In genomic region chr13:43556913-43557542, GRCm38 (mm10) we compare ENCODE assay signal across 24 mouse cellular contexts. TPM values are rescaled to one million over a fixed set of nuclear protein-coding genes. Genes with fewer than 3 reads are reported as not detected.
A peak's percentile ranks its signal among the peaks of the same experiment; 100 is the strongest.
DNase-seq lines count a peak whose midpoint lies in the region; ATAC-seq and TF ChIP-seq lines count a peak whose summit lies in the region.
"Had no signal": no experiment of that assay in that cellular context is flagged by ENCODE, and none has a peak within 500 bp of the region (broad histone marks: within the 10 kb centered on the region; RNA-seq: fewer than 3 reads in every experiment).

No protein-coding gene starts in this region.

- peaks cover 8% of the 10 kb centered on the region; the same call in 1 of the 2 replicates for H3K36me3 ChIP-seq in lung, postnatal 0 days (ENCODE audit: insufficient read depth, low read length)
- H3K36me3 ChIP-seq in C2C12 (ENCODE audit: control insufficient read depth, insufficient read depth), result no peaks in the 10 kb centered on the region
- H3K36me3 ChIP-seq in megakaryocyte, embryonic 14.5 days (replicated peaks; ENCODE audit: low read length), result peaks cover 48% of the 10 kb centered on the region

- TF ChIP-seq EP300 in lung, postnatal 0 days (IDR thresholded peaks at IDR 0.05), result no peak

- H3K79me2 ChIP-seq in C2C12 (ENCODE audit: control insufficient read depth, insufficient read depth), result peaks cover 21% of the 10 kb centered on the region

- H3K4me1 ChIP-seq in lung, postnatal 0 days (ENCODE audit: insufficient read depth, low read depth, low read length), result peaks cover 16% of the 10 kb centered on the region
- H3K4me1 ChIP-seq in lung, adult 2 months (ENCODE audit: control insufficient read depth, insufficient read depth, low read length), result peaks cover 7% of the 10 kb centered on the region
- peaks cover 62% of the 10 kb centered on the region for H3K4me1 ChIP-seq in megakaryocyte, embryonic 14.5 days

- DNase-seq in lung, postnatal 0 days (ENCODE audit: low spot score), result peak; percentile 39
- no peak for DNase-seq in lung, adult 2 months
- no peak for DNase-seq in layer of hippocampus, postnatal 25 days (ENCODE audit: extremely low spot score in 1 of 2, low spot score in 1 of 2)
- DNase-seq in spleen, postnatal 14 days (ENCODE audit: low spot score in 2 of 2), result no peak
- DNase-seq: adrenal gland, adult 8-10 months; adrenal gland, postnatal 25 days; cerebellum, adult 18-20 months; cerebellum, adult 9-10 months; cerebellum, postnatal 14 days; forebrain, postnatal 0 days; gastrocnemius, adult 2 months; gastrocnemius, postnatal 14 days; heart, adult 18-20 months; heart, postnatal 14 days; heart, postnatal 4 days had no signal

- H3K79me3 ChIP-seq in C2C12 (ENCODE audit: low read depth), result peaks cover 1% of the 10 kb centered on the region

- no peak overlapping the region for H3K4me3 ChIP-seq in lung, postnatal 0 days (ENCODE audit: low read depth, low read length)
- H3K4me3 ChIP-seq in lung, adult 2 months (replicated peaks; ENCODE audit: extremely low read depth, low read depth, low read length), result no peak overlapping the region
- H3K4me3 ChIP-seq in C2C12 (ENCODE audit: insufficient read depth, poor library complexity, severe bottlenecking), result no peak overlapping the region
- peak overlapping the region; percentile 71 for H3K4me3 ChIP-seq in megakaryocyte, embryonic 14.5 days (replicated peaks)
- H3K4me3 ChIP-seq: forebrain, embryonic 10.5 days; forebrain, embryonic 13.5 days; gastrocnemius, adult 2 months; heart, embryonic 13.5 days had no signal

- no peak for TF ChIP-seq CTCF in lung, postnatal 0 days (IDR thresholded peaks at IDR 0.05)
- no peak for TF ChIP-seq CTCF in lung, adult 2 months (IDR thresholded peaks at IDR 0.05; ENCODE audit: insufficient read depth, low read length)
- TF ChIP-seq CTCF in C2C12 (IDR thresholded peaks at IDR 0.05; ENCODE audit: control insufficient read depth, insufficient read depth, insufficient read length), result no peak

- no peak for ATAC-seq in lung, postnatal 0 days
- ATAC-seq: activated CD4-positive, CD25-positive, alpha-beta regulatory T cell, adult 4 months; forebrain, embryonic 13.5 days; forebrain, postnatal 0 days; hindbrain, postnatal 0 days; inflammation-experienced regulatory T-cells, adult 6 months had no signal

- no peak for TF ChIP-seq POLR2A in lung, adult 2 months (IDR thresholded peaks at IDR 0.05; ENCODE audit: borderline replicate concordance, extremely low read depth, low read depth, low read length)

- no peak overlapping the region for H3ac ChIP-seq in C2C12 (ENCODE audit: control insufficient read depth, insufficient read length, low read depth)

- no peaks in the 10 kb centered on the region for H3K27me3 ChIP-seq in lung, postnatal 0 days (replicated peaks; ENCODE audit: insufficient read depth, low read length)
- no peaks in the 10 kb centered on the region for H3K27me3 ChIP-seq in C2C12 (ENCODE audit: control insufficient read depth, insufficient read depth, insufficient read length)
- H3K27me3 ChIP-seq in megakaryocyte, embryonic 14.5 days (replicated peaks), result no peaks in the 10 kb centered on the region
- H3K27me3 ChIP-seq: heart, embryonic 13.5 days had no signal

- 77% methylated on average over 9 of the region's 9 CpGs for WGBS in lung, postnatal 0 days
- WGBS in lung, adult 2 months, result 74% methylated on average over 9 of the region's 9 CpGs

- H3K4me2 ChIP-seq in lung, postnatal 0 days (replicated peaks; ENCODE audit: low read depth, low read length), result no peak overlapping the region
- H3K4me2 ChIP-seq: forebrain, embryonic 13.5 days; heart, embryonic 13.5 days; hindbrain, embryonic 14.5 days had no signal

- no peak overlapping the region for H3K27ac ChIP-seq in lung, postnatal 0 days (ENCODE audit: low read length)
- H3K27ac ChIP-seq: forebrain, embryonic 10.5 days; forebrain, embryonic 13.5 days; gastrocnemius, adult 2 months; heart, embryonic 13.5 days; hindbrain, embryonic 14.5 days; hindbrain, postnatal 0 days had no signal

- no peak overlapping the region for H3K9ac ChIP-seq in lung, postnatal 0 days (replicated peaks; ENCODE audit: low read depth)
- H3K9ac ChIP-seq: forebrain, embryonic 13.5 days; forebrain, postnatal 0 days; heart, embryonic 13.5 days; hindbrain, embryonic 14.5 days had no signal

- H3K9me3 ChIP-seq in lung, postnatal 0 days (ENCODE audit: low read length), result no peaks in the 10 kb centered on the region
- H3K9me3 ChIP-seq in megakaryocyte, embryonic 14.5 days, result no peaks in the 10 kb centered on the region
- H3K9me3 ChIP-seq: forebrain, embryonic 10.5 days; forebrain, embryonic 13.5 days; heart, embryonic 13.5 days had no signal

TF ChIP-seq in C2C12, 6 proteins besides CTCF, POLR2A, EP300 and RAD21:
- TF ChIP-seq MYOD1 (IDR thresholded peaks at IDR 0.05; ENCODE audit: control insufficient read depth, insufficient read length, low read depth) (peak; percentile 50), MAX (IDR thresholded peaks at IDR 0.05) (no peak)
TF ChIP-seq in C2C12: peak in this region for 1.

RNA-seq across cellular contexts. Expression of gene Mcur1, which starts 3.0 kb away (rescaled TPM):
- polyA plus RNA-seq in lung, postnatal 0 days (2015; fragmentation: Nextera tagmentation; extraction: Ambion mirVana), result 20.0 and 21.0 TPM in 2 replicates
- polyA plus RNA-seq in lung, adult 2 months (2012; rRNA removed), result 23.2 and 24.3 TPM in 2 replicates
- polyA plus RNA-seq in C2C12 (2012; fragmentation: generic; extraction: Trizol), result 4.8 TPM
- 7.8 and 17.5 TPM in 2 replicates for polyA plus RNA-seq in megakaryocyte, embryonic 14.5 days (2012; ENCODE audit: insufficient read depth, low replicate concordance)
- total RNA-seq in layer of hippocampus, postnatal 25 days (2021), result 10 to 100 TPM; 19.2 to 22.5 TPM

RNA-seq across cellular contexts. Expression of gene Rnf182, which starts 58.5 kb away (rescaled TPM):
- polyA plus RNA-seq in lung, postnatal 0 days (2015; fragmentation: Nextera tagmentation; extraction: Ambion mirVana), result 0.37 and 0.63 TPM in 2 replicates
- polyA plus RNA-seq in lung, adult 2 months (2012; rRNA removed), result 0.07 TPM in 1 of 2 replicates, not detected in the other
- polyA plus RNA-seq in C2C12 (2012; fragmentation: generic; extraction: Trizol), result 0.01 TPM
- polyA plus RNA-seq in megakaryocyte, embryonic 14.5 days (2012; ENCODE audit: insufficient read depth, low replicate concordance), result not detected in 2 replicates
- 10 to 100 TPM; 35.6 to 36.4 TPM for total RNA-seq in layer of hippocampus, postnatal 25 days (2021)
- total RNA-seq: heart, adult 18-20 months had no signal
- polyA plus RNA-seq: inflammation-experienced regulatory T-cells, adult 6 months had no signal
